Mouse (Mus musculus) ES-Bruce4 (cell line): ENCODE results near the gene Acss2.

Experiments
- CTCF ChIP-seq: IDR thresholded peaks from one replicate; pipeline ENCODE4 v1.8.1; 2011; ENCODE audit warnings: low read depth, low read length
- EP300 ChIP-seq: IDR thresholded peaks from 2 replicates; pipeline ENCODE4 v1.6.1; 2011; ENCODE audit warnings: low read depth, low read length; ENCODE audit not compliant: insufficient read depth
- POLR2A ChIP-seq: IDR thresholded peaks from one replicate; pipeline ENCODE4 v1.8.1; 2011; ENCODE audit warnings: low read length; ENCODE audit not compliant: insufficient read depth

- TF ChIP-seq CTCF (no peak), EP300 (no peak), POLR2A (no peak)
Observed at GRCm38 (mm10) chr2:155629231-155629661, 111.5 kb downstream of the Acss2 start.
